In genomic region chr8:83535736-83536135, GRCm38 (mm10) we compare ENCODE assay signal across 21 mouse cellular contexts. TPM values are rescaled to one million over a fixed set of nuclear protein-coding genes. Genes with fewer than 3 reads are reported as not detected.
DNase-seq lines count a peak whose midpoint lies in the region; ATAC-seq and TF ChIP-seq lines count a peak whose summit lies in the region.
"Had no signal": no experiment of that assay in that cellular context is flagged by ENCODE, and none has a peak within 500 bp of the region (broad histone marks: within the 10 kb centered on the region; RNA-seq: fewer than 3 reads in every experiment).

Olfr370 (plus strand) TSS chr8:83535780.

- H3K9me3 ChIP-seq in liver, embryonic 12.5 days (replicated peaks), result no peaks in the 10 kb centered on the region
- H3K9me3 ChIP-seq: embryonic facial prominence, embryonic 10.5 days; embryonic facial prominence, embryonic 12.5 days; forebrain, embryonic 13.5 days; forebrain, embryonic 15.5 days had no signal

- H3K4me3 ChIP-seq in small intestine, adult 2 months (ENCODE audit: low read depth, low read length), result no peak within 1 kb of the TSS
- no peak within 1 kb of the TSS for H3K4me3 ChIP-seq in liver, embryonic 12.5 days
- H3K4me3 ChIP-seq: embryonic facial prominence, embryonic 10.5 days; embryonic facial prominence, embryonic 12.5 days; forebrain, embryonic 13.5 days; forebrain, embryonic 15.5 days had no signal

- no peaks in the 10 kb centered on the region for H3K36me3 ChIP-seq in small intestine, adult 2 months (ENCODE audit: control insufficient read depth, insufficient read depth, low read length)
- no peaks in the 10 kb centered on the region for H3K36me3 ChIP-seq in liver, embryonic 12.5 days
- H3K36me3 ChIP-seq: embryonic facial prominence, embryonic 10.5 days; embryonic facial prominence, embryonic 12.5 days; forebrain, embryonic 15.5 days had no signal

- H3K4me1 ChIP-seq in small intestine, adult 2 months (ENCODE audit: control insufficient read depth, insufficient read depth, insufficient read length, low read length), result peaks cover 4% of the 10 kb centered on the region; the same call in 1 of the 2 replicates
- no peaks in the 10 kb centered on the region for H3K4me1 ChIP-seq in liver, embryonic 12.5 days
- H3K4me1 ChIP-seq: embryonic facial prominence, embryonic 10.5 days; embryonic facial prominence, embryonic 12.5 days; forebrain, embryonic 13.5 days; forebrain, embryonic 15.5 days had no signal

- peak within 1 kb of the TSS; percentile 61; the same call in 1 of the 2 replicates for H3K27ac ChIP-seq in small intestine, adult 2 months (ENCODE audit: insufficient read depth, low read depth, low read length)
- H3K27ac ChIP-seq in liver, embryonic 12.5 days, result no peak within 1 kb of the TSS
- H3K27ac ChIP-seq: embryonic facial prominence, embryonic 10.5 days; embryonic facial prominence, embryonic 12.5 days; forebrain, embryonic 13.5 days; forebrain, embryonic 15.5 days had no signal

- no peak for ATAC-seq in liver, embryonic 12.5 days
- ATAC-seq: forebrain, embryonic 13.5 days; forebrain, embryonic 15.5 days; forebrain, postnatal 0 days had no signal

- no peaks in the 10 kb centered on the region for H3K27me3 ChIP-seq in small intestine, adult 2 months (ENCODE audit: control insufficient read depth, insufficient read depth, low read length)
- H3K27me3 ChIP-seq in liver, embryonic 12.5 days (replicated peaks), result no peaks in the 10 kb centered on the region
- H3K27me3 ChIP-seq: embryonic facial prominence, embryonic 12.5 days; forebrain, embryonic 13.5 days; forebrain, embryonic 15.5 days had no signal

- no peak for TF ChIP-seq POLR2A in small intestine, adult 2 months (IDR thresholded peaks at IDR 0.05; ENCODE audit: low read depth, low read length)

- WGBS in small intestine, adult 2 months, result 71% methylated on average over 3 of the region's 3 CpGs
- WGBS in liver, embryonic 12.5 days (ENCODE audit: insufficient replicate concordance), result 44% methylated on average over 3 of the region's 3 CpGs

- H3K4me2 ChIP-seq in liver, embryonic 12.5 days, result no peak within 1 kb of the TSS
- H3K4me2 ChIP-seq: embryonic facial prominence, embryonic 12.5 days; forebrain, embryonic 13.5 days; forebrain, embryonic 15.5 days had no signal

- DNase-seq in 416B (ENCODE audit: low read depth) (peak; percentile 7), MEL-GATA-1-ER (ENCODE audit: extremely low read depth, low read depth) (peak; percentile 60)
- no peak for DNase-seq in layer of hippocampus, adult 11-12 months (ENCODE audit: low spot score)
- DNase-seq: adrenal gland, adult 2 months; adrenal gland, postnatal 10 days; adrenal gland, postnatal 25 days; cerebellum, adult 11-12 months; cerebellum, adult 2 months; cerebellum, adult 9-10 months; cerebellum, postnatal 10 days; cerebellum, postnatal 25 days; forebrain, postnatal 0 days had no signal

- no peak for TF ChIP-seq CTCF in small intestine, adult 2 months (IDR thresholded peaks at IDR 0.05; ENCODE audit: extremely low read depth, insufficient read length, insufficient replicate concordance, low read depth, low read length)

- H3K9ac ChIP-seq in liver, embryonic 12.5 days, result no peak within 1 kb of the TSS
- H3K9ac ChIP-seq: embryonic facial prominence, embryonic 12.5 days; forebrain, embryonic 13.5 days; forebrain, embryonic 15.5 days; forebrain, postnatal 0 days had no signal

RNA-seq across cellular contexts. Expression of gene Olfr370, which starts in this region (rescaled TPM):
- not detected in 2 replicates for polyA plus RNA-seq in small intestine, adult 2 months (2012; rRNA removed)
- polyA plus RNA-seq in liver, embryonic 12.5 days (2016; fragmentation: Nextera tagmentation; extraction: Ambion mirVana), result not detected in 2 replicates
- polyA plus RNA-seq: adrenal gland, adult 2 months; C2C12; cerebellum, adult 2 months; cortical plate, adult 2 months; embryonic facial prominence, embryonic 10.5 days; embryonic facial prominence, embryonic 12.5 days; forebrain, embryonic 11.5 days; forebrain, embryonic 13.5 days; forebrain, postnatal 0 days had no signal
